Mouse (Mus musculus): ENCODE measurements at regions not wholly inside any gene's neighbourhood (a gene's known extent, or its start where the extent isn't known, plus 50 kb on each side); places are given as distances from the start of the nearest gene placed in this dataset.

DNA sequence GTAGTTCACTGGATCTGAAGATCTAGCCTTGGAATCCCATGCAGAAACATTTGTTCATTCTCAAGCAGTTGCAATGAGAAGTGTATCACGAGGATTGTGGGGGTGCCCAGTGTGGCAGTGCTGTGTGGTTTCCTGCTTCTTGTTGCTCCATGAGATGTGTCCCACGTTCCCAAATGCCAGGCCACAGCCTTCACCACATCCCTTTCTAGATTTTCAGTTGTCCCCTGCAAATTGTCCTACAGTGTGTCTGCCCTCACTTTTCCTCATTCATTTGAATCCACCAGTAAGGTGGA is 64.7 kb upstream of the Neurod6 start:
- TF ChIP-seq CTCF (IDR thresholded peaks at IDR 0.05; ENCODE audit: low read depth), result no peak
- TF ChIP-seq EP300 (optimal IDR thresholded peaks at IDR 0.05), result no peak

Data from stomach, postnatal 0 days (tissue).